Mouse (Mus musculus) brain, embryonic 14.5 days (tissue): ENCODE measurements at regions not wholly inside any gene's neighbourhood (a gene's known extent, or its start where the extent isn't known, plus 50 kb on each side); places are given as distances from the start of the nearest gene placed in this dataset.

Experiments
- CTCF ChIP-seq: fragments of 200-500 bp; IDR thresholded peaks from 2 replicates; pipeline ENCODE4 v1.5.1; 2012; ENCODE audit warnings: inconsistent platforms, mild to moderate bottlenecking, moderate library complexity, borderline replicate concordance; ENCODE audit not compliant: insufficient read depth, insufficient read length; ENCODE audit errors: extremely low read depth
- POLR2A ChIP-seq: fragments of 200-500 bp; IDR thresholded peaks from 2 replicates; pipeline ENCODE4 v1.6.1; 2012; ENCODE audit warnings: mild to moderate bottlenecking, inconsistent platforms, borderline replicate concordance; ENCODE audit not compliant: poor library complexity, insufficient read depth, insufficient read length, severe bottlenecking; ENCODE audit errors: extremely low read depth

DNA sequence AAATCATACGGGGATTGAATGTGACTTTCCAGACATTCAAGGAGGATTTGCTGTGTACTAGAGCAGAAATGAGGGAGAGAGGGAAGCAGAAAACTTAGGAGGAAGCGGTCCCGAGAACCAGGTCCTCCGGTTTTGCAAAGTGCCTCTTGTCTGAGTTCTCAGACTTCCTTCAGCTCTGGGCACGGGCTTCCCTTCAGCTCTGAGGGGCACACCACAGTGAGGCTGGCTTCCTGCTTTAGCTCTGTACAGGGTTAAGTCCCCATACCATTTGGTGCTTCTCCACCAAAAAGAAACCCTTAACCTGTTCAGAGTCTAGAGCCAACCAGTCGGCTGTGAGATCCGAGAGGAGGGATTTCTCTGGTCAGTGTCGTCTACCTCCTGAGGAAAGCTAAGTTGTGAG, 167.8 kb upstream of the Sh3bp4 start:
- TF ChIP-seq CTCF: no peak
- TF ChIP-seq POLR2A: no peak
